Mouse (Mus musculus) Muller cell, postnatal 12 days (primary cell): ENCODE measurements at regions not wholly inside any gene's neighbourhood (a gene's known extent, or its start where the extent isn't known, plus 50 kb on each side); places are given as distances from the start of the nearest gene placed in this dataset.

Experiments
- DNase-seq: peaks from one replicate; pipeline ENCODE4 v3.0.0-alpha.2; 2015; ENCODE audit errors: inconsistent ontology term

DNA sequence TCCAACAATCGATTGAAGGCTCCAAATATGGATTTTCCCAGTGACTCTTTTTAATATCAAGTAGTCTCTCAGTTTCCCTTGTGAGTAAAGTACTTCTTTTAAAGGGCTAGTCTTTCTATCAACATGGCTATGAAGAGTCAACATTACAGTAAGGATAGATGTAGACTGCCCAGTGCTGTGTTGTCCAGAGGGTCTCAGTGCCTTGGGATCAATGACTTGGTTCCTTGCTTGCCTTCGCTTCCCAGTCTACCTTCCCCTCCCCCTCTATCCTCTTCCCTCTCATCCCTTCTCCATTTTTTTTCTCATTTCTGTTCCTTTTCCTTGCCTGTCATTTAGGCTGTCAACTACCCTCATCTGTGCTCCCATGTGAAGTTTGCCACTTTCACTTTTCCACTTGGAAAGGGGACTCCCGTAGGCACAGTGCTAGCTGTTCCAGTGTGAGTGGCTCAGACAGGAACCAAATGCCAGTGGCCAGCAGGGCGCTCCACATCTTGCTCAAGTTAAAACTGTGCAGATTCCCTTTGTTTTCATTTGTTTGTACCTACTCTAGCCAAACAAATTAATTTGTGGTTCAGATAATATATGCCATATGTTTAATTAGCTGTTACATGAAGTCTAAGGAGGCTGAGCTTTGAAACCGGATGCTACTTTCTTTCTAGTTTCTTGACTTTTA, 608.9 kb downstream of the Lmo4 start:
- DNase-seq = no peak

DNA sequence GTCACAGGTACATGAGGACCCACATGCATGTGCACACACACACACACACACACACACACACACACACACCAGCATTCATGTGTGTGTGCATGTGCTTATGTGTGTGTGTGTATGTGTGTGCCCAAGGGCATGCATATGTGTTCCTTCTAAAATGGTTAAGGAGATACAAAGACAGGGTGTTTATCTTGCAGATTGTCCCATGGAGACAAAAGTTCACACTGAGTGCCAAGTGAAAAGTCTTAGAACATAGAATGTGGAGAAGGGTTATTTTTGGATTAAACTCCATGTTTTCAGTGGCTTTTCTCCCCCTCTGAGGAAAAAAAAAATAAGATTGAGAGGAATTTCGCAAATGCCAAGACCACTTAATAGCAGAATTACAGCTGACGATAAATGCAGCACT, 609.9 kb downstream of the Lmo4 start:
- DNase-seq = no peak

DNA sequence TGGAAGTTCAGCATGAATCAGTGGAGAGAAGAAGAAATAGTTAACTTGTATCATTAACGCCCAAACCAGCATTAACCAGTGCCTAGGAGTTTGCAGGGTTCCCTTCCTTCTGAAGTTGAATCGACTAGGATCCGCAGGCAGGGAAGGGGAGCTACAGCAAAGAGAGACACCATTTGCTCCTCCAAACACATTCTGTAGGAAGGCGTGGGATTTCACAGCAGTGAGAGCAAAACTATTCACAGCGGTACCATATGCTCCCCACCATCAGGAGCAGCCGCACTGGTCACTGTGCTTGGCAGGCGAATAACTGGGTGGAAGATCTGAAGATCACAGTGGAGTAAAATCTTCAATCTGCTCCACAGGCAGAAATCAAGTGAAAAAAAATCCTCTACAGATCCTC, 610.3 kb downstream of the Lmo4 start:
- DNase-seq = no peak

DNA sequence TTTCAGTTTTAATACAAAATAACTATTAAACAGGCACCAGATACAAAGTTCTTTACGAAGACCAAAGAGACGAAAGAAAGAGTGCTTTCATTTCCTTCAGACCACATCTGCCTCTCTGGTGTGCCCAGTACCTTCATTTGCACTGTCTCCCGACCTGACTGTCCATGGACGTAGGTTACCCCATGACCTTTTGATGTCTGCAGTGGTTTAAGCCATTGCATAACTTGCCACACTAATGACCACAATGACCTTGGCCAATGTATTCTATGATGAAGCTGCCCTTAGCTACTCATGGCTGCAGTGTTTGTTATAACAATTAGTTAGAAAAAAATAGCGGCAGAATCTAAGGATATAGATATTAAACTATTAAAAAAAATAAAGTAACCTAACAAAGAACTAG, 618.4 kb downstream of the Lmo4 start:
- no peak for DNase-seq

DNA sequence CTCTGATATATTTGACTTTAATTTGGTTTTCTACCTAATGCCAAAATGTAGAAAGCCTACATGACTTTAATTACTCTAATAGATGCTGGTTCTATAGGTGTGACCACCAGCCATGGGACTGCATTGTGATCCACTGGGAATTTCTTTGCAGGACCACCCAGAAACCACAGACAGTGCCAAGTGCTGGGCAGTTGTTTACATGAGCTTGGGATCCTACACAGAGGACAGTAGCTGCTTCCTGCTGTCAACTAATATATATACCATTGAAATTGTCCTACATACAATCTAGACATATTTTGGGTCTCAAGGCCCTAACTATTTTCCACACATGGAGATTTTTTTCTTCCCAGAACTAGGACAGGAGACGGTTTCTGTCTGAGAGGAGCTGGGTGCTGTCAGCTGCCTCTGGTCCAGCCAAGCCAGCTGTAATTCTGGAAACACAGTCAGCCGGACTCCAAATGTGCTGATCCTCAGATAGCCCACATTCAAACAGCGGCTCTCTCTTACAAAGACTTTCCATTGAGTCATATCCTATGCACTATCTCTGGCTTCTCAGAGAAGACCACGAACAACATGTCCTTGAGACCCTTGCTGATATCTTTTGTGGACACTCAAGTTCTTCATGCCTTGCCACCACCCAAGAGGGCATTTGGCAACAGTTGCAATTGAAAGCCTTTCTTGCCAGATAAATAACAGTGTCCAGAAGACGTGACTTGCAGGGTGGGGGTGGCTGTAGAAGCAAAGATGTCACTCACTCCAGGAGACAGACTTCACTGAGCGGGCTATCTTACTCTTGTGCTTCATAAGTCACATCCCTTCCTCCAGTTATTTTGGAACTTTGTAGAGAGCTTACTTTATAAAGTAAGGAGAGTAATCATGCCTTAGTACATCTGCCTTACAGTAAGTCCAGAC, 620.1 kb downstream of the Lmo4 start:
- no peak for DNase-seq

DNA sequence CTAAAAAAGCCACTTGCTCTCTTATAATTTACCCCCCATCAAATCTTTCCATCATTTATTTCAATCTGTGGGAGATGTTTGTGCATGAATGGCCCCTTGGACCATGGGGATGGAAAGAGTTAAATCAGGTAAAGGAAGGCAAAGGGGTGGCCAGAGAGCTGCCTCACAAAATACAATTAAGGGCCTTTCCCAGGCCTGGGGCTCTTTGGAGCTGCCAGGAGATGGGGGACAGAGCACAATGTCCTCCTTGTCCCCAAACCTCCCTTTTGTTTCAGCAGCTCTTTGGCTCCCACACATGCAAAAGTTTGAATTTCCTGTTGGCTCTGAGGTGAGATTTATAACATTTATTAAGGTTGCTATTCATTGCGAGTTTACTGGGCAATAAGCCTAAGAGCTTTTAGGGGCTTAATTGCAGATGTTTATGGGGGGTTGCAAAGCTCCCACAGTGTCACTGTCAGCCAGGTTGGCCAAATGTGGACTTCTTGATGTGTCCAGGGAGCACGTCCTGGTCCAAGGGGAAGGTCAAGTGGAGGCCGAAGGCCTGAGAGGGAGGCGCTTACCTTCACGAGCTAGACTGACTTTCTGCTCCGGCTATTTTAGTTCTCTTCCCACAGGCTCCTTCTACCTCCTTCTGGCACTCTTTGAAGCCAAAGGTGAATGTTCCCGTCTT, 628.5 kb downstream of the Lmo4 start:
- no peak for DNase-seq

DNA sequence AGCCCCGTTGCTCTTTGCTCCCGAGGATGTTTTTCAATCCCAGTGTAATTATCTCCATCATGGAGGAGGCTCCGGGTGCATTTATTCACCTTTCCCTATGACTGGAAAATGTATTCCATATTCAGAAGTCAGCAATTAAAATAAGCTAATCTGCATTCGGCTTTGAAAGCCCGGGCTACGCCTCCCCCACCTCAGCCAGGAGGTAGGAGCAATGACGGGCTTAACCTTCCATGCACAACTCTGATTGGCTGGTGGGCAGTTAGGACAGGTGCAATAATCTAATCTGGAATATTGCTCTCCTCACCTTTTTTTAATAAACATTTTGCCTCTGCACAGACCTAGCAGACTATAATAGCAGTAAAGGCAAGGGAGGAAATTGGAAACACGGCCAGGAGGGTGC, 629.3 kb downstream of the Lmo4 start:
- DNase-seq = no peak

DNA sequence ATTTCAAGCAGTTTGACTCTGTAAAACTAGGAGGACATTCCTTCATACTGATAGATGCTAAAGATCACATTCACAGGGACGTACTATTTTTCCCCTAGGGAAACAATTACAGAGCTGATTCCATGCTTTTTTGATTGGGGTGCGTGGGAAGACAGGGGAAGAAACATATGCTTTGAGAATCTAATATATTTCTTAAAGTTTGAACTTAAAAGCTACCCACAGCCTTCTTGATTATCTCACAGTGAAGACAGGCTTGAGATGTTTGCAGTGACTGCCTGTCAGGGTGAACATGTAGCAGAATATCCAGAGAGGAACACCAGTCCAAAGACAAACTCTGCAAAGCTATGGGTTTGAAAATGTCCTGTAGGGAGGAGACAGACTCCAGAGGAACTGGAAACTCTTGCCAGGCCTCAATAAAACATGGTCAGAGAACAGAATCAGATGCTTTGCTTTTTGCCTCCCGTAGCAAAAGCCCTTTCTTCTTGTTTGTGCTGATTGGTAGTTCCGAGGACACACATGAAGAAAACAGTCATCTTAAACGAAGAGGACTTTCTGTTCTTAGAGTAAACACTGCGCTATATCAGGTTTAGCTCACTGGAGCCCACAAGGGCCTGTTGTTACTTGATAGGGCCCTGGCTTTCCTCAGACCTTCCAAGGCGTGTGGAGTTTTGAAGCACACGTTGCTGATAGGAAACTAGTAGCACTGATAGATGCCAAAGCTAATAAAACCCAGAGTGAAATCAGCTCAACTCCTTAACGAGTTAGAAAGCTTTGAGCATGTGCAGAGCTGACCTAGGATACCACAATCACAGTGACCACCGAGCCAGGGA, 630.8 kb downstream of the Lmo4 start:
- no peak for DNase-seq

DNA sequence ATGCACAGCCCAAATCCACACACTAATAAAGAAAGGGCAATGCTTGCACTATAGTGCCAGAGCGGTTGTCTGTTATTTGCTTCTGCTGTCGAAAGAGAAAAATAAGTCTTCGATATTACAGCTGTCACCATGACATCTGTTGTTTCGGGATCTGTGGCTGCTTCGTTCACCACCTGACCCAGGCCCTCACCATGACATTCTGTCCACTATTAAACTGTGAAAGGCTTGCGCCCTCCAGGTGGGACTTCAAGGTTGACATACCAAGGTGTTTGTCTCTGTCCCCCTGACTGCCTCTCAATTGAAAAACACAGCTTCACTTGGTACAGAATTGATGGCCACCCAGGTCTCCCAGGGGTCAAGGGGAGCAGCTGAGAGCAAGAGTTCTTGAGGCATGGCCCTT, 635.1 kb downstream of the Lmo4 start:
- DNase-seq = no peak

DNA sequence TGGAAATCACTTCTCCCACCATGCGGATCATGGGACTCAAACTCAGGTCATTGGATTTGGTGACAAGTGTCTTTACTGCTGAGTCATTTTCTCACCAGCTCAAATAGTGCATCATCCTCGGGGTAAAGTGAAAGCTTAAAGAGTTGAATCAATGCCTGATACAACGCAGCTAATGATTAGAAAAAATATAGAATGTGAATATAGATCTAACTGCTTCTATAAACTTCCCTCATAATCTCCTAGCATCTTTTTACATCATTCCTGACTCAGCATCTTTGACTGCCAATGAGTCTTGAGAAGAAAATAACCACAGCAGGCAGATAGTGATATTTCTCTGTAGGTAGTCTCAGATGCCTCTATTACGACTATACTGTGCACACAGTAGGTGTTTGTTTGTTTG, 640.0 kb downstream of the Lmo4 start:
- no peak for DNase-seq

DNA sequence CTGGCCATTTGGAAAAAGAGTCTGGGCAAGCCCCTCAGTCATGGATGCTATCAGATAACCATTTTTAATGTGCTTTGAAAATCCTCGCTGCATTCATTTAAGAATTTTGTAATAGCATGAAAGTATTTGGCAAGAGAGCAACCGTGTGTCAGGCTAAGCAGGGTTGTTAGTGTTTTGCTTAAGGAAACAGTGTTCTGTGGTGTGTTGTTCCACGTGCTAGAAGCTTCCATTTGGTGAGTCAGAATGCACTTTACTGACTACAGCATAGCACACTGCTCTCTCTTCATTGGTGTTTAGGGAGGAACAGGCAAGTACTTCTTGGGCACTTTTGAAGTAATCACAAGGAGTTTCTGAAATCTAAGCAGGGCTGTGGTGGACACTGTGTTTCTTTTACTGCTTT, 661.0 kb upstream of the Pkn2 start:
- no peak for DNase-seq

DNA sequence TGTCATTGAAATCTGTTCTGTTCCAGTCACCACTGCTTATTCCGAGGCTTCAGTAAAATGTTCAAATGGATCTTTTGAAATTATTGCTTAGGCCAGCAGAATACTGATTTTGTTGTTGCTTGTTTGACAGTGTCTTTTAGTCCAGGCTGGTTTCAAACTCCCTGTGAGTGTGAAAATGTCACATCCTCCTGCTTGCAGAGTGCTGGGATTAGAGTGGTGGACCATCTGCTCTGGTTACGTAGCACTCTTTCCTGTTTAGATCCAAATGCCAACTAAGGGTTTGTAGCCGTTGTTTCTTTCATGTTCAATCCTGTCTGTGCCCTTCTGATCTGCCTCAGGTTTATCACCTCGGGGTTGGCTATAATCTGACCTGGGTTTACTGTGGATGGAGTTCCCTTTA, 646.2 kb upstream of the Pkn2 start:
- no peak for DNase-seq

DNA sequence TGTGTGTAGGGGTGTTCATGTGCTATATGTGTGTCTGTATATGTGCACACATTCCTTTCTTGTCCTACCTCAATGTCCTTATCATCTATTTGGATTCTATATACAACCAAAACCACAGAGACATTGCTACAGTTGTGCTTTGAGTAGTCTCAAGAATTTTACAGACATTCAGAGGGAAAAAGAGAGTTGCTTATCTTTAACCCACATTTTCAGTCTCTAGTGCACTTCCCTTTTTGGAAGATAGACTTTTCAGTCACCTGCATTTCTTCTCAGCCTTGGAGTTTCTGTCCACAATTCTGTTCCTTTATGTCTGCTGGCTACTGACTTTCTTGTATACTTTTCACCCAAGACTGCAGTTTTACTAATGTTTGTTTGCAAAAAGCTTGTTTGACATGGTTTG, 645.5 kb upstream of the Pkn2 start:
- DNase-seq = no peak

DNA sequence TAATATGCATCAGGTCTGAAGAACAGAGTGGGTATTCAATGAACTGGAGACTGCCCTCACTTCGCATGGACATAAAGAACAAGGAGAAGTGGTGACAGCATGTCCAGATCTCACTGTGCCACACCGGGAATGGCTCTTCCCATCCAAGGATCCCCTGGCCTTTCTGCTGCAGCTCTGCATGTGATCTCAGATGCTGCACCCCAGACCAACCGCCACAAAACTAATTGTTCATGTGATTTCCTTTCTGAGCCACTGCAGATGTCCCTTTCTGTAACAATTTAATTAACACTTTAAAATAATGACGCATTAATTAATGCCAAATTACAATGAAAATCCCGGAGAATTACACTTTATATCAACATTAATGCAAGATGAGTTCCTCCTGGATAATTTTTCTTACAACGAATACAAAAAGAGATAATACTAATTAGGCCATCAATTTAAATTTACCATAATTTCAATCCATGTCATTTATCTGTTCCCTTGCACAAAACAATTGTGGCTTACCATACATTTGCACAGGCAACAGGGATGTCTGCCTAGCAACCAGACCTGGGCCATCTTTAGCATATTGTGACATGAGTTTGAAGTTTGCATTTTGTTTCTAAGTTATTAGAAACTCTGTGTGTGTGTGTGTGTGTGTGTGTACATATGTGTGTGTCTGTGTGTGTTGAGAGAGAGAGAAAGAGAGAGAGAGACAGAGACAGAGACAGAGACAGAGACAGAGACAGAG, 630.9 kb upstream of the Pkn2 start:
- DNase-seq = no peak

DNA sequence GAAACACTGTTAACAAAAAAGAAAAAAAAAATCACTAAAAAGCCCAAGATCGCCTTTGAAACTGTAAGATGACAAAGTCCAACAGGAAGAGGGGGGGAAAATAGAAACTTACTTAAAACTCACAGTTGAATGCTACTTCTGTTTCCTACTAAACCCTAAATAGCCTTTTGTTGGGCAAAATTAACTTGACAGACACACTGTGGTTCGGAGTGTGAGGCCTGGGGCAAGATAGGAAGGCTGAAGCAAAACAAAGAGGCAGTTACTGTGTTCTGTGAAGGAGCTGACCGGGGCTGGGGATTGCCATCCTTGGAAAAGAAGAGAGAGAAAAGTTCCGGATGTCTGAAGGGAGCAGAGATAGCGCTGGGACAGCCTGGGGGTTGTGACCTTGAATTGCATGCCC, 627.7 kb upstream of the Pkn2 start:
- no peak for DNase-seq

DNA sequence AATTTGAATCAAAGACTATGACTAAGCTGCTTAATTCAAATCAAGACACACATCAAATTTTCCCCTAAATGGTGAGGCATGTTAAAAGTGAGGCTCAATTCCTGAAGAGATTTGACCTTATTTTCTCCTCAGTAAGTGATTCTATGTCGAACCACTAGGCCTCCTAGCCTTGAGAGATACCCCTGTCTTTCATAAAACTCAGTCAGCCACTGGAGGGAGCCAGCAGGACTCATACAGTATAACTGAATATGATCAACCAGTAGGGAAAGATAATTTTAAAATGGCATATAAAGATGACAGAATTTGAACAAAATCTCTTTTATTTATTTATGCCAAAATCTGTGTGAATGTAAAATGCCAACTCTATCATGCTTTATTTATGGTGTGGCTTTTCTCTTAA, 626.5 kb upstream of the Pkn2 start:
- DNase-seq = no peak

DNA sequence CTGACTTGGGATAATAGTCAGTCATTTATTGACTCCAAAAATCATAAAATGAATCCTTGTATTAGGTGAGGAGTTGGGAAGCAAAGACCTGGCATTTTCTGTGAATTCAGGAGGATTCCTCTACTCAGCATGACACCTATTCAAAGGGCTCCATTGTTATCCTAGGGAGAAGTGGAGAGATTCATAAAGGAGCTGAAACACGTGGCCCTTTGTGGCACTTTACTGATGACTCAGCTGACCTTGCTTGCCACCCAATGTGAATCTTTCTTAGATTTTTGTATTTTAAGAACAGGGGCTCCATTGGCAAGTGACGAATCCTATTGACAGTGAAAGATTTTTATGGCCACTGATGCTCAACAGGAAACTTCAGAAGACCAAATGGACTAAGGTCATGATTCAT, 619.2 kb upstream of the Pkn2 start:
- DNase-seq = no peak

DNA sequence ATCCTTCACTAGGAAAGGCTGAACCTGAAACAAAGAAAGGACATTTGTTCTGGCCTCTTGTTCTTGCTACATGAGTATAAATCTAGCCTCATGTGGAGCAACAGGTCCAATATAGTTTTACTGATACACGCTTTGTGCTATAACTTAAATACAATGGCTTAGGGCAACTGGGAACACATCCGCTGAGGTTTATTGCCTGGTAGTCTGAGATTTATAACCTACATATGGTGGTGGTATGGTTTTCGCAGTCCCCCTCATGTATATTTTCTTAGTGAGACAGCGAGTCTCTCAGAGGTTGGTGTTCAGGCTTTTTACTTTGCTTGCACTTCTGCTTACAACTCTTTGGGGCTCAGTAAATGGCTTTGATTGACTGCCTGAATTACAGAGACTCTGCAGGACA, 613.6 kb upstream of the Pkn2 start:
- DNase-seq = no peak

DNA sequence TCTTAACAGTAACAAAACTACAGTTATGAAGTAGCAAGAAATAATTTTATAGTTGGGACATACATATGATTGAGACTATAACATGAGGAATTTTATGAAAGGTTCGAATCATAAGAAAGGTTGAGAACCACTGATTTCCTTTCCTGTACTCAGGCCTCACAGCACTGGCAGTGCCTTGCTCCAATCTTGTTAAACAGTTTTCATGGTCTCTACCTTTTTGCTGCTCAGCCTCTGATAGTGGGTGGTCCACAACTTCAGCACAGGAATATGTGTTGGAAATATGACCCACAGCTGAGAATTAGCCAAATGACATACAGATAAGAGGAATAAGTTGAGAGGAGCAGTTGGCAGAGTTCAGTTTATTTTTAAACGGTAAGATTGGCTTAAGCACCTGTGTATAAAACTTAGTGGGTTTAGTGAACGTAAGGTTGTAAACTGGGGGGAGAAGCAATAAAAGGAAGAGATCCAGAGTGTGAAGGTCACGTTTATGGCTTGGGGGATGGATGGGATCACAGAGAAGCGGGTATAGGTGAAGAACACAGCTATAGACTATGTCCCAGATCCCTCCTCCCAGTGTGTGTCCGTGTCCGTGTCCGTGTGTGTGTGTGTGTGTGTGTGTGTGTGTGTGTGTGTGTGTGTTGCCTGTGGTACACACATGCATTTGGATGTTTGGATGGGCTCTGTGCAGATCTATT, 596.3 kb upstream of the Pkn2 start:
- DNase-seq = no peak

DNA sequence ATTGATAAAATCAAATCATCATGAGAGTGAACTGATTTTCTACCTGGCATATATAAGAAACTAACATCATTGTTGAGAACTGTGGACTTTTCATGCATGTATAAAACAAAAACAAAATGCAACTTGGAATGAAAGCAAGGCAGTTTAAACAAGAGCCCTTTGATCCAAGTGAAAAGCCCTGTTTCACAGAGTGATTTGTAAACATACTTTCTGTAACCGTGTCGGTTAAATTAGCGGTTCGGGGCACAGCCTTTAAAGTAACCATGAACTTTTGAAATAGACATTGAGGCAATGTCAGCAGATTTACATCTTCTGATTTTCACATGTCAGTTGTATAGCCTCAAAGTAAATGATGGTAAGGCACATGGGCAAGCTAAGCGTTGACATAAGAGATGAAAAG, 593.7 kb upstream of the Pkn2 start:
- DNase-seq = no peak
